Mouse (Mus musculus) forebrain, embryonic 11.5 days (tissue): ENCODE results near the gene Smox. TPM values are rescaled to one million over a fixed set of nuclear protein-coding genes. Genes with fewer than 3 reads are reported as not detected.

Experiments used
- ATAC-seq: fragments of 200-750 bp; cut with Nextera tagmentation; replicated peaks from 2 replicates; pipeline ENCODE4 v1.8.0; 2017; ENCODE audit warnings: moderate TSS enrichment; ENCODE audit not compliant: low FRiP score
- DNase-seq: peaks from one replicate; pipeline ENCODE4 v3.0.0-alpha.2; 2017; ENCODE audit warnings: low spot score
- H3K27ac ChIP-seq: fragments of 300-500 bp; sonication (generic); 2 replicates; pipeline ENCODE4 v1.5.1; 2014; ENCODE audit warnings: low read depth, low read length
- H3K27me3 ChIP-seq: fragments of 300-500 bp; sonication (generic); 2 replicates; pipeline ENCODE4 v1.6.1; 2014; ENCODE audit warnings: mild to moderate bottlenecking, low read length, mixed read lengths; ENCODE audit not compliant: control insufficient read depth, insufficient read depth
- H3K36me3 ChIP-seq: fragments of 300-500 bp; sonication (generic); 2 replicates; pipeline ENCODE4 v1.6.1; 2014; ENCODE audit warnings: mild to moderate bottlenecking, low read length, moderate library complexity, mixed read lengths; ENCODE audit not compliant: control insufficient read depth, insufficient read depth
- H3K4me1 ChIP-seq: fragments of 300-500 bp; sonication (generic); replicated peaks from 2 replicates; pipeline ENCODE4 v1.6.1; 2014; ENCODE audit warnings: low read length, mixed read lengths; ENCODE audit not compliant: control insufficient read depth, insufficient read depth
- H3K4me2 ChIP-seq: fragments of 300-500 bp; sonication (generic); 2 replicates; pipeline ENCODE4 v1.6.1; 2014; ENCODE audit warnings: low read depth, mild to moderate bottlenecking, low read length, moderate library complexity, mixed read lengths; ENCODE audit not compliant: severe bottlenecking
- H3K4me3 ChIP-seq: fragments of 300-500 bp; sonication (generic); 2 replicates; pipeline ENCODE4 v1.5.1; 2014; ENCODE audit warnings: low read depth, low read length
- H3K9ac ChIP-seq: fragments of 300-500 bp; sonication (generic); 2 replicates; pipeline ENCODE4 v1.6.1; 2014; ENCODE audit warnings: low read length
- H3K9me3 ChIP-seq: fragments of 300-500 bp; sonication (generic); 2 replicates; pipeline ENCODE4 v1.6.1; 2016; ENCODE audit warnings: low read length, mixed read lengths; ENCODE audit not compliant: control insufficient read depth
- WGBS: fragments of 180-500 bp; shearing (Covaris S2); extraction: QIAGEN DNeasy Blood & Tissue Kit; methylation state at CpG from one replicate; pipeline ENCODE4 v1.1.7; 2014; 5-methylcytosine and 5-hydroxymethylcytosine counted together
- polyA plus RNA-seq: library from polyadenylated mRNA; unstranded; fragments of >200 nt; fragmentation: Nextera tagmentation; extraction: Ambion mirVana; gene quantifications from 2 replicates; pipeline ENCODE4 v1.2.1, GENCODE M21; 2014

Gene Smox
- polyA plus RNA-seq, 1 experiment from 2014 or later = 33.2 TPM

GRCm38 (mm10) chr2:131488261-131488660, 3.0 kb upstream of the Smox start:
- Histone ChIP-seq H3K27ac (no peak overlapping the region), H3K27me3 (no peaks in the 10 kb centered on the region; the same call in 1 of the 2 replicates), H3K4me1 (0 out of 2 replicates have a peak, but pooled peaks cover 2% of the 10 kb centered on the region), H3K36me3 (no peaks in the 10 kb centered on the region), H3K9ac (no peak overlapping the region), H3K4me3 (no peak overlapping the region), H3K9me3 (no peaks in the 10 kb centered on the region), H3K4me2 (no peak overlapping the region)
- DNase-seq (no peak), ATAC-seq (no peak)
- WGBS = 77% methylated on average over 4 of the region's 4 CpGs

DNA sequence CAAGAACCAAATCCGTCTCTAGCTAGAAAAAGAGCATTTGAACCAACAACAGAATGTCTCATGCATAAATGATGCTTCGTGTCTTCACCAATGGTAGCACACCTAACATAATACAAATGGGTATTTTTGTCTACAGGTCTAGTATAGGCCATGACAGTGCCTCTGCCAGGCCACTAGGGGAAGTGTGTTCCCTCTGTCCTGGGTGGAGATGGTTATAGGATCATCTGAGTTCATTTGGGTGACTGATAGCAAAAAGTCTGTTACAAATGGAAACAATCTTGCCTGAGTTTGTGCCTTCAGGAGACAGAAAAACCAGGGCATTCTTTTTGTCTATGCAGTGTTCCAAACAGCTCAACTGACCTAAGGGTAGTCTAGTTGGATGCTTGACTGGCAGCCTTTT, 2.4 kb upstream of the Smox start:
- Histone ChIP-seq H3K4me2 (no peak overlapping the region), H3K9me3 (no peaks in the 10 kb centered on the region), H3K36me3 (no peaks in the 10 kb centered on the region), H3K9ac (no peak overlapping the region), H3K27ac (no peak overlapping the region), H3K27me3 (no peaks in the 10 kb centered on the region; the same call in 1 of the 2 replicates), H3K4me1 (0 out of 2 replicates have a peak, but pooled peaks cover 2% of the 10 kb centered on the region), H3K4me3 (no peak overlapping the region)
- ATAC-seq (no peak), DNase-seq (no peak)
- 81% methylated on average over 2 of the region's 2 CpGs for WGBS

GRCm38 (mm10) chr2:131489591-131489990, 1.7 kb upstream of the Smox start:
- no peaks in the 10 kb centered on the region for H3K9me3 ChIP-seq
- no peak overlapping the region for H3K27ac ChIP-seq
- ATAC-seq = no peak
- WGBS = 80% methylated on average over 4 of the region's 4 CpGs
- H3K4me1 ChIP-seq = 0 out of 2 replicates have a peak, but pooled peaks cover 2% of the 10 kb centered on the region
- H3K9ac ChIP-seq = no peak overlapping the region
- no peaks in the 10 kb centered on the region for H3K36me3 ChIP-seq
- H3K4me2 ChIP-seq = no peak overlapping the region
- no peak overlapping the region for H3K4me3 ChIP-seq
- DNase-seq = peak; percentile 8
- H3K27me3 ChIP-seq = no peaks in the 10 kb centered on the region; the same call in 1 of the 2 replicates

DNA sequence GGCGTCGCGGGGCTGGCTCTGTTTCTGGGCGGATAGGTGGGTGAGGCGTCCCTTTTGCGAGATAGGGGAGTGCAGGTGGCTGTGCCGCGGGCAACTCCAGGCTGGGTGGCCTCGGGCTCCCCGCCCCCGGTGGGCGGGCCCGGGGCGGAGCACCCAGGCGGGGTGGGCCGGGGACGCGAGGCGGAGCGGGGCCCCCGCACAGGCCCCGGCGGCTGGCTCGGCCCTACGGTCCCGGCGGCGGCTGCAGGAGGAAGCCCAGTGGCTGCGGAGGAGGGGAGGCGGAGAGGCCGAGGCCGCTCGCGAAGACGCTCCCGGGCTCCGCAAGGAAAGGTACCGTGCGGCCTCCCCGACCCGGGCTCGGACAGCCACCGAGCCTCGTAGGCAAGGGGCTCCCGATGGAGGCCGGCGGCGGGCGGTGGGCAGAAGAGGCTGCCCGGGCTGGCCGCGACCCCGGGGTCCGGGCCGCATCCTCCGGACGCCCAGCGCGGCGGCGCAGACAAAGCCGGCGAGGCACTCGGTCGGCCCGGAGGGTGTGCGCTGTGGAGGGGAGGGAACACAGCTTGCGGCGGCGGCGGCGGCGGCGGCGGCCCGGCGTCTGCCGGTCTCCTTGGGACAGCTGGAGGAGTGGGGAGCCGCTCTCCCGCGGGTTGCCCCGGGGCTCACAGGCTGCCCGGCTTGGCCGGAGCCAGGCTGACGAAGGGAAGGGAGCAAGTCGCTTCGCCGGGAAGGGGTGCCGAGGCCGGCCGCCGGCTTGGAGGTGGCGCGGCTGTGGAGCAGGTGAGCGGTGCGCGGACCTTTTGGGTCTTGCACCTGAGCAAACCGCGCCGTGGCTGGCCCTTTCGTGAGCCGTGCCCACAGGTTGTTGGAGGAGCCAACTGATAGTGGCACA, 655 bp downstream of the Smox start:
- under 1% methylated on average over 85 of the region's 102 CpGs for WGBS
- peak; percentile 94 for ATAC-seq

GRCm38 (mm10) chr2:131492596-131493139, 1.4 kb downstream of the Smox start:
- peak overlapping the region; percentile 82 for H3K4me3 ChIP-seq
- no peaks in the 10 kb centered on the region; the same call in 1 of the 2 replicates for H3K27me3 ChIP-seq
- H3K9ac ChIP-seq = peak overlapping the region; percentile 91
- H3K4me2 ChIP-seq = peak overlapping the region; percentile 95
- DNase-seq = no peak
- no peak for ATAC-seq
- H3K9me3 ChIP-seq = no peaks in the 10 kb centered on the region
- no peak overlapping the region for H3K27ac ChIP-seq
- 5% methylated on average over 10 of the region's 10 CpGs for WGBS
- H3K4me1 ChIP-seq = 0 out of 2 replicates have a peak, but pooled peaks cover 2% of the 10 kb centered on the region
- H3K36me3 ChIP-seq = no peaks in the 10 kb centered on the region

More for the DNA sequence above, 655 bp downstream of the Smox start:
- peak; percentile 88 for DNase-seq
- no peaks in the 10 kb centered on the region; the same call in 1 of the 2 replicates for H3K27me3 ChIP-seq
- peak overlapping the region; percentile 82 for H3K4me3 ChIP-seq
- H3K9me3 ChIP-seq = no peaks in the 10 kb centered on the region
- 0 out of 2 replicates have a peak, but pooled peaks cover 2% of the 10 kb centered on the region for H3K4me1 ChIP-seq
- peak overlapping the region; percentile 95 for H3K4me2 ChIP-seq
- peak overlapping the region; percentile 53 for H3K27ac ChIP-seq
- H3K9ac ChIP-seq = peak overlapping the region; percentile 91
- H3K36me3 ChIP-seq = no peaks in the 10 kb centered on the region

DNA sequence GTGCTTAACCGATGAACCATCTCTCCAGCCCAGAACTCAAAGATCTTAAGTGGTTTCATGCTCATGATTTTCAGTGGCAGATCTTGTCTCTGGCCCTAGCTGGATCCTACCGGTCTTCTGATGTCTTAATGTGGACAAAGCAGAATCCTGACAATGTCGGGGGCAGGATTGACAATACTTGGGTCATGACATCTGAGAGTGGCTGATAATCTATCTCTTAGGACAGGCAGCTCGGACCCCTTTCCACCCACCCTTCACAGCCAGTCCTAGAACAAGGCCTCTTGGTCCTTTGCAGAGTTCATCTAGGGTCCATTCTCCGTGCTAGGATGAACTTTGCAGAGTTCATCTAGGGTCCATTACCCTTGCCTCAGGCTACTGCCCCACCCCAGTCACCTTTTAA, 2.1 kb downstream of the Smox start:
- no peak overlapping the region for H3K4me3 ChIP-seq
- no peaks in the 10 kb centered on the region for H3K36me3 ChIP-seq
- no peaks in the 10 kb centered on the region; the same call in 1 of the 2 replicates for H3K27me3 ChIP-seq
- ATAC-seq (no peak), DNase-seq (no peak)
- H3K4me2 ChIP-seq = no peak overlapping the region; the same call in 1 of the 2 replicates
- no peak overlapping the region for H3K27ac ChIP-seq
- no peaks in the 10 kb centered on the region for H3K9me3 ChIP-seq
- 77% methylated on average over 5 of the region's 5 CpGs for WGBS
- H3K9ac ChIP-seq = no peak overlapping the region
- H3K4me1 ChIP-seq = 0 out of 2 replicates have a peak, but pooled peaks cover 2% of the 10 kb centered on the region

DNA sequence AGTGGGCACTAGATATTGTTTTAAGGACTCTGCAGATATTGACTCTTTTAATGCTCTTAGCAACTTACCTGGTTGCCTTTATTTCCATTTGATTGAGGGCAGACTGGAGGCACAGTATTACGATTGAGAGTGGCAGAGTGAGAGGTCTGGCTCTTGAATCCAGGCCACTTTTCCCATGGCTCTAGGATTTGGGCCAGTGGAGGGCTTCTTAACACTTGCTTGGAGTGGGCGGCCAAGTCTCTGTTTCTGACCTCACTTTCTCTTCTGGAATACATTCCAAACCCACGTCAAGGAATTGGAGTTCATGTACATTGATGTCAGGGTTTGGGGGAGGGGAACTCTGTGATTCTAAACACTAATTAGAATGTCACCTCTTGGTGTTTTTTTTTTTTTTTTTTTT, 4.0 kb downstream of the Smox start:
- Histone ChIP-seq H3K4me2 (no peak overlapping the region), H3K9ac (no peak overlapping the region), H3K9me3 (no peaks in the 10 kb centered on the region), H3K27me3 (no peaks in the 10 kb centered on the region), H3K4me3 (no peak overlapping the region), H3K4me1 (0 out of 2 replicates have a peak, but pooled peaks cover 2% of the 10 kb centered on the region), H3K36me3 (no peaks in the 10 kb centered on the region), H3K27ac (no peak overlapping the region)
- WGBS = 73% methylated on average over 3 of the region's 3 CpGs
- DNase-seq (no peak), ATAC-seq (no peak)

GRCm38 (mm10) chr2:131496125-131496820, 5.0 kb downstream of the Smox start:
- Histone ChIP-seq H3K36me3 (no peaks in the 10 kb centered on the region), H3K27me3 (no peaks in the 10 kb centered on the region), H3K9me3 (no peaks in the 10 kb centered on the region), H3K4me1 (0 out of 2 replicates have a peak, but pooled peaks cover 2% of the 10 kb centered on the region), H3K27ac (no peak overlapping the region), H3K4me3 (no peak overlapping the region), H3K9ac (no peak overlapping the region), H3K4me2 (no peak overlapping the region)
- 90% methylated on average over 5 of the region's 5 CpGs for WGBS
- no peak for ATAC-seq
- DNase-seq = no peak
